Mouse (Mus musculus) 416B (cell line): ENCODE results near the gene Pfkfb2.

ENCODE experiments used
- DNase-seq: peaks from one replicate; pipeline ENCODE4 v3.0.0; 2011; ENCODE audit warnings: low read depth

Gene Pfkfb2

GRCm38 (mm10) chr1:130737916-130738315 lies 8.9 kb upstream of the Pfkfb2 start:
- DNase-seq = no peak

DNA sequence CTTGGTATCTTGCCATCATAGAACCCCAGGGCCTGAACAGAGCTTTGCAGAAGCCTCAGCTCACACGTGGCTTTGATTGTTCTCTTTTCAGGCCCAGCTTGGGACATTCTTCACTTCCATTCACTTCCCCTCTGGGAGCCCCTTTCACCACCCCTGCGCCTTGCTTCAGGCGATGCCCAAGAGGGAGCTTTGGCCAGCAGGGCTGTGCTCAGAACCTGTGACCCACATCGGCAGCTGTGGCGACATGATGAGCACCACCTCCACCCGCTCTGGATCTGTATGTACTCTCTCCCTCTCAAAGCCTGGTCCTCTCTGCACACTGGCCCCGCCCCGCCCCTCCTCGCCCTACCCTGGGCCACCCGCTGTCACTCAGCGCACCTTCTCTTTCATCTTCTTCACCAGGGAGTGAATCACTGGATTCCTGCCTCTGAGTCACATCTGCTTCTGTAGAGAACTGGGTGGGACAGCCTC lies 8.4 kb upstream of the Pfkfb2 start:
- no peak for DNase-seq

GRCm38 (mm10) chr1:130734852-130735251 lies 5.8 kb upstream of the Pfkfb2 start:
- no peak for DNase-seq

DNA sequence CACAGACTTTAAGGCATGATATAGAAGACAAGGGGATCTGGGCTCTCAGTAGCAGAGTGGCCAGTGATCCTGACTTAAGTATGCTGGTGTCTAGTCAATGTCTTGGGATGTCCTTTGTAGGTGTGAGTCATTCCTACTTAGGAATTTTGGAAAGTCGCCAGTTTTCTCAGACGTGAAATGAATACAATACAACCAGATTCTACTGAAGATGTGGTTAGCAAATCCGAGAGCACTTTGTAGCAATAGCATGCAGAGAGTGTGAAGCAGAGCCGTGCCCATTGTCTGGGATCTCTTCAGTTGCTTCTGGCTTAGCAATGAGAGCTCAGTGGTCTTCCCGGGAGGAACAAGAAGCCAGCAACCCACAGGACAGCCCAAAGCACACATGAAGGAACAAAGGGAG lies 5.4 kb upstream of the Pfkfb2 start:
- no peak for DNase-seq

- no peak for DNase-seq
Observed at GRCm38 (mm10) chr1:130733671-130734070, 4.6 kb upstream of the Pfkfb2 start.

GRCm38 (mm10) chr1:130732706-130733658 lies 3.9 kb upstream of the Pfkfb2 start:
- DNase-seq = no peak

DNA sequence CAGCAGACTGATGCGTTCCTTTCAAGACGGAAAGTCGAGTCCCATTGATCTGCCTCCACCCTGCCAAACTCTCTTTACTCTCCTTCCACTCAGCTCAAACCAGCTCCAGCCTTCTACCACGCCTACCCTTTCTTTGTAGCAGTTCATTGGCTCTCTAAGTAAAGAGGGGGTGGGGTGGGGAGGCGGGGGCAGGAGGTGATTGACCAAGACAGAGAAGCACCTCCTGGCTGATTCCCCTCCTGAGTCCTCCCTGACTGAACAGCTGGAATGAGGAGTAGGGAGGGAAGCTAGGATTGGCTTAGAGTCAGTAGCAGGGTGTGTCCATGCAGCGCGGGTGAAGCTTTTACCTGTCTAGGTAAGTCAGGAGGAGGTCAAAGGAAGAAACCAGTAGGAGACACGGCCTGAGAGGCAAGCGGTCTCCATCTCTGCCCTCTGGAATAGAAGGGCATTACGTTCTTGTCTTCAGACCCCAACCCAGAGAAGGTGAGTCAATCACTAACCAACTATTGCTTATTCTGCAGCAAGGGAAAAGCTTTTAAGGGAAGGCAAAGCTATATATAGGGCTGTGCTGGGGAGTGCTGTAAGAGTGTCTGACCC lies 2.8 kb upstream of the Pfkfb2 start, which contains the start of gene AA986860:
Gene AA986860 (plus strand): TSS at position 236 of the 597 bp plus-strand sequence.
- no peak for DNase-seq

GRCm38 (mm10) chr1:130728708-130729107 lies 345 bp downstream of the Pfkfb2 start:
- DNase-seq = no peak

GRCm38 (mm10) chr1:130728070-130728469 lies 983 bp downstream of the Pfkfb2 start:
- DNase-seq = peak; percentile 67

GRCm38 (mm10) chr1:130726396-130726795 lies 2.7 kb downstream of the Pfkfb2 start:
- DNase-seq = no peak

- no peak for DNase-seq
Observed at GRCm38 (mm10) chr1:130724206-130724605, 4.8 kb downstream of the Pfkfb2 start.

GRCm38 (mm10) chr1:130717291-130717871 lies 11.7 kb downstream of the Pfkfb2 start, which contains the start of gene Yod1:
Yod1 (plus strand) TSS chr1:130717327.
- DNase-seq = peak; percentile 90

DNA sequence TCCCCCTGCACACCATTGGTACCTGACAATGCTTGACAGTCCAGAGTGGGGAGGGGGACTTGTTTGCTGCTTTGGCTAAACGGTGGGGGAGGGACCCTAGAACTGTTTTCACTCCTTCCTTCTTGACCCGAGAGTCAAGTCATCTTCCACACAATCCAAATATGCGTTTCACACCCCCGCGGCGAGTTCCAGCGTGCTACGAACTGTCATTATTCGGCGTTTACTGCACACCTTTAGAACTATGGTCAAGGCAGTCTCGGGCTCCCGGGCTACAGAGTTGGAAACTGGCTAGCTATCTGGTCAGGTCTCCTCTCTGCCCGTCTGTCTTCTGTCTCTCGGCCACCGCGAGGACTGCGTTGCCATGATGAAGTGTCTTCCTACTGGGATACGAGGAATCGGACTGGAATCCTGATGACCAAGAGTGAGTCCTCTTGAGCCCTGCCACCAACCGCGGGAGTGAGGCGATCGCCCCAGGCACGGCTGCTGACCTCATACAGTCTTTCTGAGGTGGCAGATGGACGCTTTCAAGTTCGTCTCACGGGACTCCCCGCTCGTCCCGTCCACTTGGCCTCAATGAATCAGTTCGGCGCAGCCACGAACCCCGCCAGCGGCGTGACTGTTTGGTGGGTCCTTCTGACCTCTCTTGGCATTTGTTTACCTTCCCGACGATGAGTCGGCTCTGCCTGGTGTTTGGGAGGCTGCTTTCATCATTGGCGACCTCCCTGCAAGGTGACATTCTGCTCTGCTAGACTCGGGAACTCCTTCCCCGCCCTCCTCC lies 12.4 kb downstream of the Pfkfb2 start:
- DNase-seq = no peak

DNA sequence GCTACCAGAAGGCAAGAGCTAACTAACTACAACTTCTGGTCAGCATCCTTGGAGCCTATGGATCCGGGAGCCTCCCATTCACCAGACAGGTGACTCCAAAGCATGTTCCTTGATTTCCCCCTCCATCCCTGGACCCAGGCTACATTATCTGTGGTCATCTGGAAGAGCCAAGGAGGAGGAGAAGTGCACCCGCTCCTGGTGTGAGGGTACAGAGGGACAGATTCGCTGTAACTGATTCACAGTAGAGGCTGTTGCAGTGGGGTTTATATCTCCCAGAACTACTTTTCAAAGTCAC lies 12.9 kb downstream of the Pfkfb2 start:
- DNase-seq = no peak

- DNase-seq = peak; percentile 95
Observed at GRCm38 (mm10) chr1:130715561-130716217, 13.4 kb downstream of the Pfkfb2 start, which contains the start of gene Gm29427. Gm29427 (minus strand) TSS chr1:130715799.

GRCm38 (mm10) chr1:130714046-130714445 lies 15.0 kb downstream of the Pfkfb2 start:
- peak; percentile 76 for DNase-seq

GRCm38 (mm10) chr1:130710283-130711080 lies 18.6 kb downstream of the Pfkfb2 start:
- no peak for DNase-seq

DNA sequence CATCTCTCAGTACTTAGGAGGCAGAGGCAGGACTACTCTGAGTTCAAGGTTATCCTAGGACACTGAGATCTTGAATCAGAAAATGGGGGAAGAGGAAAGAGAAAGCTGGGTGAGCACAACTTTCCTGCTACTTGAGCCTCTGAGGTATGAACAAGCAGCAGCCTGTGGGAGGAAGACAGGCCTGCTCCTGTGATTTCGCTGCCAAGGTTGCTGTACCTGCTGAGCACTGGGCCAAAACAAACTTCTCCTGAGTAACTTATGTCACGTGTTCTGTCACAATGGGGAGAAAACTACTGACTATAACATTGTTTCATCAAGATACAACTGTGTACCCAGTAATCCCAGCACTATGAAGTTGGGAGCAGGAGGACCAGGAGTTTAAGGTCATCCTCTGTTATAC lies 25.4 kb downstream of the Pfkfb2 start:
- no peak for DNase-seq

DNA sequence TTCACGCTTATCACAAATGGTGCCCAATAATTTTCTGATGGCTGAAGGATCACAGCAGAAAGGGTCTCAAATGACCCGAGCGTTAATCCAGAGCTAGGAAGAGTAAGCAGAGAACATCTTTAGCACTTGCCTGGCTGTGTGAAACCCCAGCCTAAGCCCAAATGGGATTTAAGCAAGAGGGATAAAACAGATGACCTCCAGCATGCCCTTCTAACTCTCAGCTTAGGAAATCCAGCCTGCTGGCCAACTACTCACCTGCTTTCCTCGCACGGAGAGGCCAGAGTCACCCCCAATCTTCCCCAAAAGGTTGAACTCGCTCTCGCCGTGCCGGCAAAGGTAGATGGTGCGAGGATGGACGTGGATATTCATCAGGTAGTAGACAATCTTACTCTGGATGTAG lies 27.1 kb downstream of the Pfkfb2 start:
- DNase-seq = no peak

GRCm38 (mm10) chr1:130699937-130700633 lies 29.0 kb downstream of the Pfkfb2 start:
- DNase-seq = no peak
